Mouse (Mus musculus): ENCODE results near the gene Cyp2c65. TPM values are rescaled to one million over a fixed set of nuclear protein-coding genes. Genes with fewer than 3 reads are reported as not detected.
"Not testable (repeated sequence)": the region's sequence is repeated elsewhere in the genome, so short reads cannot be mapped to it uniquely, and the experiment has no call there.

The Cyp2c65 gene
- polyA plus RNA-seq (2012; ENCODE audit: insufficient read depth, insufficient read length, missing spikeins) = not detected in 2 replicates

- TF ChIP-seq POLR2A (IDR thresholded peaks at IDR 0.05; ENCODE audit: borderline replicate concordance, low read depth, low read length) = no peak
- no peak for TF ChIP-seq CTCF (IDR thresholded peaks at IDR 0.05; ENCODE audit: low read depth, low read length)
- H3K27ac ChIP-seq (ENCODE audit: insufficient read depth, low read depth, low read length) = no peak within 1 kb of the TSS
- no peaks in the 10 kb centered on the region for H3K4me1 ChIP-seq (ENCODE audit: control insufficient read depth, insufficient read depth, low read length)
- no peak within 1 kb of the TSS for H3K4me3 ChIP-seq (ENCODE audit: insufficient read depth, low read length)
Observed at GRCm38 (mm10) chr19:39060719-39061118, at the start of gene Cyp2c65. Cyp2c65 (plus strand) TSS chr19:39061015.

DNA sequence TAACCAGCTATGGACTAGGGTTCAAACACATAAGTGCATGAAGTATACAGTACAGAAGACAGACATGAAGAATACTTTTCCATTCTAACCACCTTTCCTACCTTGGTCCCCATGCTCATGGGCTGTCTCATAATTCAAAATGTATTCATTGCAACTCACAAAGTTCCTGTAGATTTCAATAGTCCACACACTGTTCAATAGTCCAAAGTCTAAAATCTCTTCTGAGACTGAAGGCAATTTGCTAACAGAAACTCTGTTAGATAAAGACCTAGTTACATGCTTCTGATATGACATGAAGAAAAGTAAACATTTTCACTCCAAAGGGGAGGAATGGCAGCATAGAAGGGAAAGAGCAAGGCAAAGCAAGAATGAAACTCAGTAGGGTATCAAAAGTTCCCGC is 2.9 kb upstream of the Cyp2c65 start:
- TF ChIP-seq POLR2A (IDR thresholded peaks at IDR 0.05; ENCODE audit: borderline replicate concordance, low read depth, low read length) = no peak
- no peak for TF ChIP-seq CTCF (IDR thresholded peaks at IDR 0.05; ENCODE audit: low read depth, low read length)
- H3K27ac ChIP-seq (ENCODE audit: insufficient read depth, low read depth, low read length) = no peak overlapping the region
- no peak overlapping the region for H3K4me3 ChIP-seq (ENCODE audit: insufficient read depth, low read length)
- no peaks in the 10 kb centered on the region for H3K4me1 ChIP-seq (ENCODE audit: control insufficient read depth, insufficient read depth, low read length)

DNA sequence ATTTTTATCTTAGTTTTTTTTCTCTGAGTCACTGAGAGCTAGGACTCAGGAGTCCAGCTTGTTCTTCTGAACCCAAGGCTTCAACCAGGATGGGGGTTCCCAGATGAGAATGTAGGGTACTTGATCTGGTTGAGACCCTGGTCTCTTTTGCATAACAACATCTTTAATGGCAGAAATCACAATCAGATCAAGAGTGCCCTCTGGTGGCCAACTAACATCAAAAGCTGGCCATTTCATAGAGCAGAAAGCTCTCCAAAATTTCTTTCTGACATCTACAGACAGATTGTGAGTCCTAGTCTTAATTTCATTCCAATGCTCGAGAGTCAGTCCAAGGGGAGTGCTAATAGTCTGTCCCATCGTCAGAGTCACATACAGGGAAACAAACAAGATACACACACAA is 38.0 kb downstream of the Cyp2c65 start:
- not testable (repeated sequence) for H3K4me3 ChIP-seq (ENCODE audit: insufficient read depth, low read length); H3K4me1 ChIP-seq (ENCODE audit: control insufficient read depth, insufficient read depth, low read length); H3K27ac ChIP-seq (ENCODE audit: insufficient read depth, low read depth, low read length)

GRCm38 (mm10) chr19:39113644-39114043 is 52.8 kb downstream of the Cyp2c65 start, which contains the start of gene Cyp2c66:
Cyp2c66 (plus strand) TSS chr19:39113898.
- TF ChIP-seq POLR2A (IDR thresholded peaks at IDR 0.05; ENCODE audit: borderline replicate concordance, low read depth, low read length) (no peak), CTCF (IDR thresholded peaks at IDR 0.05; ENCODE audit: low read depth, low read length) (no peak)
- H3K4me1 ChIP-seq (ENCODE audit: control insufficient read depth, insufficient read depth, low read length) = no peaks in the 10 kb centered on the region
- H3K4me3 ChIP-seq (ENCODE audit: insufficient read depth, low read length) = no peak within 1 kb of the TSS
- no peak within 1 kb of the TSS for H3K27ac ChIP-seq (ENCODE audit: insufficient read depth, low read depth, low read length)

Other genes with a start within 250 kb of the Cyp2c65 start
- 5.9 and 7.2 TPM in 2 replicates for gene Noc3l, start 241.8 kb upstream of the Cyp2c65 start, polyA plus RNA-seq (2012; ENCODE audit: insufficient read depth, insufficient read length, missing spikeins)
- gene Tbc1d12, start 224.4 kb upstream of the Cyp2c65 start, polyA plus RNA-seq (2012; ENCODE audit: insufficient read depth, insufficient read length, missing spikeins) = 3.8 and 4.5 TPM in 2 replicates
- gene Hells, start 130.1 kb upstream of the Cyp2c65 start, polyA plus RNA-seq (2012; ENCODE audit: insufficient read depth, insufficient read length, missing spikeins) = 18.2 and 19.5 TPM in 2 replicates
- not detected in 2 replicates for gene Cyp2c55, start 54.0 kb upstream of the Cyp2c65 start, polyA plus RNA-seq (2012; ENCODE audit: insufficient read depth, insufficient read length, missing spikeins)
- not detected in 2 replicates for gene Cyp2c66, start 52.9 kb downstream of the Cyp2c65 start, polyA plus RNA-seq (2012; ENCODE audit: insufficient read depth, insufficient read length, missing spikeins)
- gene Cyp2c29, start 208.4 kb downstream of the Cyp2c65 start, polyA plus RNA-seq (2012; ENCODE audit: insufficient read depth, insufficient read length, missing spikeins) = not detected in 2 replicates

Data from bone marrow macrophage, adult 2 months (primary cell).